Mouse (Mus musculus): Measurements from ENCODE around the gene Dnajc13. TPM values are rescaled to one million over a fixed set of nuclear protein-coding genes. Genes with fewer than 3 reads are reported as not detected.

The Dnajc13 gene
- polyA plus RNA-seq, 1 experiment: 33.7 TPM

DNA sequence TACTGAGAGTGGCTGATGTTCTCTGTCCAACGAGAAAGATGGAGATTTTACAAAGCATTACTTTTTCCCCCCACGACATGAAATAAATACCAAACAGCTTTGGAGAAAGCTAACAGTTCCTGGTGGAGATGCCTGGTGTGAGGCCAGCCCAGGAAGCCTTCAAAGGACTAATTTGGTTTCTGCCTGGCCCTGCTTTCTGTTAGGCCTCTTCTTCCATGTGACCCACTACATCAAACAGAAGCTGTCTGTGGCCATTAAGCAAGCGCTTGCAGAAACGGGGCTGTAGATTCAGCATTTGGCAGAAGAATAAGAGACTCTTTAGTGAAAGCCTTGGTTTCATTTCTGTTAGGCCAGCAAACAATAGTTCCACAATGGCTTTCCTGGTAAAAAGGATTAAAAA lies 8.9 kb upstream of the Dnajc13 start:
- no peaks in the 10 kb centered on the region for H3K4me1 ChIP-seq (ENCODE audit: control insufficient read depth, insufficient read depth, insufficient read length, low read length)
- peak overlapping the region; percentile 36; the same call in 1 of the 2 replicates for H3K27ac ChIP-seq (replicated peaks; ENCODE audit: low read depth, low read length)
- H3K4me3 ChIP-seq (ENCODE audit: insufficient read depth, low read depth, low read length): no peak overlapping the region

DNA sequence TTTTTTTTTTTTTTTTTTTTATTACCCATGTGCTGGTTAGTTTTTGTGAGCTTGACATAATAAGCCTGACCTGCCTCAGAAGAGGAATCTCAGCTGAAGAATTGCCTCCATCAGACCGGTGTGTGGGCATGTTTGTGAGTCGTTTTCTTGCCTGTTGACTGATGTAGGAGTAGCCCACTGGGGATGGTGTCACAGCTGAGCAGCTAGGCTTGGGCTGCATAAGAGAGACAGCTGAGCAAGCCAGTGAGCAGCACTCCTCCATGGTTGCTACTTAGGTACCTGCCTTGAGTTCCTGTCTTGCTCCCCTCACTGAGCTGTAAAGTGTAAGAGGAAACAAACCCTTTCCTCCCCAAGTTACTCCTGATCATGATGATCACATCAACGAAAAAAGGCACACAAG lies 7.2 kb upstream of the Dnajc13 start:
- no peak overlapping the region for H3K4me3 ChIP-seq (ENCODE audit: insufficient read depth, low read depth, low read length)
- H3K4me1 ChIP-seq (ENCODE audit: control insufficient read depth, insufficient read depth, insufficient read length, low read length): no peaks in the 10 kb centered on the region
- no peak overlapping the region; the same call in 1 of the 2 replicates for H3K27ac ChIP-seq (replicated peaks; ENCODE audit: low read depth, low read length)

DNA sequence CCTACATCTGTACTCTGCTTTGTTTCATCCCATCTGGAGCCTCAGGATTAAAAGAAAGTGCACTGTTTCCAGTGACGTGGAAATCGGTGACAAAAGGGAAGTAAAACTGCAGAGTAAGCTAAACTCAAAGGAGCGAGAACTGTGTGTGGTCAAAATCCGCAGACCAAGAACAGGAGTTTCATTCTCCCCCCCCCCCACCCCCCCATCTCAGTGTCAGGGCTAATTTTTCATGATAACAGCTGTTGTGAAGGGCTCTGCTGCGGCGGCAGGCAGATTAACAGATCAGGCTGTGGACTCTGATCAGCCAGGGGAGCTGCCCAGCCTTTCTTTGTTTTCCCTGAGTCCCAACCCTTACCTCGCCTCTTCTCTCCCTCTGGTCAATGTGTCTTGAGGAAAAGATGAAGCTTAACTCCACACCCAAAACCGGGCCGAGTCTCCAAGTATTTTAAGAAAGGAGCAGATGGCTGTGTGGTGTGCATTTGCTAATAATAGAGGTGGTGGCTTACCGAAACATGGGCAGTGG lies 6.7 kb upstream of the Dnajc13 start:
- Histone ChIP-seq H3K27ac (replicated peaks; ENCODE audit: low read depth, low read length) (0 out of 2 replicates have a peak overlapping the region, but pooled peaks have one; percentile 39), H3K4me3 (ENCODE audit: insufficient read depth, low read depth, low read length) (no peak overlapping the region), H3K4me1 (ENCODE audit: control insufficient read depth, insufficient read depth, insufficient read length, low read length) (no peaks in the 10 kb centered on the region)

DNA sequence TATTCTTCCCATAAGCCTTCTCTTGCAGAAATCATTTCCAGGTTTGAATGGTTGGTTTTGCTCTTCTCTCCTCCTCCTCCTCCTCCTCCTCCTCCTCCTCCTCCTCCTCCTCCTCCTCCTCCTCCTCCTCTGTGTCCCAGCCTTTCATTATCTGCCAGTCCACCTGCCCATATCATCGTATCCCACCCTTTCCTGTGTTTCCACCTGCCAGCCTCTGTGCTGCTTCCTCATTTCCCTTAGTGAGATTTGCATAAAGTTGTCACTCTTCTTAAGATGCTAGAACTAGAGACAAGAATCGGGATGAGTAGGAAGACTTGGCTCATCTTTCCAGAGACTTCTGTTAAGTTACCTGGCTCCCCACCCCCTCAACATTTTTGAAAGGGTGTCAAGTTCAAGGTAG lies 1.8 kb upstream of the Dnajc13 start:
- Histone ChIP-seq H3K4me1 (ENCODE audit: control insufficient read depth, insufficient read depth, insufficient read length, low read length) (no peaks in the 10 kb centered on the region), H3K4me3 (ENCODE audit: insufficient read depth, low read depth, low read length) (no peak overlapping the region), H3K27ac (replicated peaks; ENCODE audit: low read depth, low read length) (no peak overlapping the region)

DNA sequence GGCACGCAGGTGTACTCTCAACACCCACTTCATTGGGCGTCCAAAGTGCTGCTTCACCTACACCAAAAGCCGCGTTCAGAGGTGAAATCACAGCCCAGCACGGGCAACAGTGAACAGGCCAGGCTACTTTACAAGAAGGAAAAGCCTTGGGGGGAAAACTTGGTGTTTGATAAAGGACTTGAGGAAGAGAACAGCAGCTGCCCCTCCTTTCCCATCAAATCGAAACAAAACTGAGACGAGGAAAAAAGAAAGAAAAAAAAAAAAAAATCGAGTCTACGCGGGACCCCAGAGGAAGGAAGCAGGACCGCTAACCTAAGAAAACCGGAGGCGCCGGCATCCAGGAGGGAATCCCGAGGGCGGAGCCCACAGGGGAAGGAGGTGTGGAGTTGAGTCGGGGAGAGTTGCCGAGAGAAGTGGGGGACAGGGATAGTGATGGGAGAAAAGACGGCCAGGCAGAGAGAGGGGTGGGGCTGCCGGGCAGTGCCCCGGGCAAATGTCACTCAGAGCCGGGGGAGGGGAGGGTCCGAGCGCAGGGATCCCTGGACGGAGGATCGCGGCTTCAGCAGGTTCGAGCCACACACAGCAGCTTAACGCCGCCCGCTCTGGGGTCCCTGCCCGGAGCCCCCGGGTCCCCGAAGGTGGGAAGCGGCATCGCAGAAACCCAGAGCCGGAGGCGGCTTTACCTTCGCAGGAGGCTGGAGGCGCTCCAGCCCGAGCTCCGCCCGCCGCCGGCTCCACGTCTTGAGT lies 541 bp downstream of the Dnajc13 start:
- Histone ChIP-seq H3K4me3 (ENCODE audit: insufficient read depth, low read depth, low read length) (peak overlapping the region; percentile 75), H3K4me1 (ENCODE audit: control insufficient read depth, insufficient read depth, insufficient read length, low read length) (no peaks in the 10 kb centered on the region), H3K27ac (replicated peaks; ENCODE audit: low read depth, low read length) (peak overlapping the region; percentile 27)

DNA sequence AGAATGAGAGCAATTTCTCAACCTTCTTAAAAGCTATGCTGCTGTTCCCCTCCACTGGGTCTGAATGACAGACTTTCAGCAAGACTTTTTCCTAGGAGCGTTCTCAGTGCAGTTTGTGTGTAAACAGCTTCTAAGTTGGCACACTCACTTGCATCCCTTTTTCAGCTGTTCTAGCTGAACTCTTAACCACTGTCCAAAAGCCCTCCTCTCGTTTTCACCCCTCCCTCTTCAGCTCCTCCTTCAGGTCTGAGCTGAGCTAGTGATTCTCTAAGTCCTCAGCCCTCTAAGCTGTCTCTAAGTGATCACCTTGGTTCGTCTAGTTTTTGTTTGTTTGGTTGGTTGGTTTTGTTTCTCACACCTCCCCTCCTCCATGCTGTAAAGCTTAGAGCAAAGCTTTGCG lies 2.4 kb downstream of the Dnajc13 start:
- no peak overlapping the region for H3K4me3 ChIP-seq (ENCODE audit: insufficient read depth, low read depth, low read length)
- H3K4me1 ChIP-seq (ENCODE audit: control insufficient read depth, insufficient read depth, insufficient read length, low read length): no peaks in the 10 kb centered on the region; the same call in 1 of the 2 replicates
- H3K27ac ChIP-seq (replicated peaks; ENCODE audit: low read depth, low read length): no peak overlapping the region

DNA sequence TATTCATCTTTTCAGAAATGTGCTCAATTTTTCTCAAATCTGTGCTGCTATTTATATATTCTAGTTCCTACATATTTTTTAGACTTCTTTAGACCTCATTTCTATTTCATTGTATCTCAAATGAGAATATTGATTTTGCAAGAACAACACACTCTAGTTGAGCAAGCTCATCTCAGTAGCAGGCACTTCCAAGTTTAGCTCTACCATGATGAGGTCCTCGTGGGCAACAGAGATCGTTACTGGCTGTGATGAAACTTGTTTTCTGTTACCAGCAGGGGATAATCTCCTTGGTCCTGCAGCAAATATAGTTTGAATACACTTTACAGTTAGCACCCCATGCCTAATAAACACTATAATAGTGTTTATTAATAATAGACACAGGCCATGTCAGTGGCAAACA lies 6.6 kb downstream of the Dnajc13 start:
- no peak overlapping the region for H3K4me3 ChIP-seq (ENCODE audit: insufficient read depth, low read depth, low read length)
- H3K4me1 ChIP-seq (ENCODE audit: control insufficient read depth, insufficient read depth, insufficient read length, low read length): no peaks in the 10 kb centered on the region; the same call in 1 of the 2 replicates
- H3K27ac ChIP-seq (replicated peaks; ENCODE audit: low read depth, low read length): no peak overlapping the region

DNA sequence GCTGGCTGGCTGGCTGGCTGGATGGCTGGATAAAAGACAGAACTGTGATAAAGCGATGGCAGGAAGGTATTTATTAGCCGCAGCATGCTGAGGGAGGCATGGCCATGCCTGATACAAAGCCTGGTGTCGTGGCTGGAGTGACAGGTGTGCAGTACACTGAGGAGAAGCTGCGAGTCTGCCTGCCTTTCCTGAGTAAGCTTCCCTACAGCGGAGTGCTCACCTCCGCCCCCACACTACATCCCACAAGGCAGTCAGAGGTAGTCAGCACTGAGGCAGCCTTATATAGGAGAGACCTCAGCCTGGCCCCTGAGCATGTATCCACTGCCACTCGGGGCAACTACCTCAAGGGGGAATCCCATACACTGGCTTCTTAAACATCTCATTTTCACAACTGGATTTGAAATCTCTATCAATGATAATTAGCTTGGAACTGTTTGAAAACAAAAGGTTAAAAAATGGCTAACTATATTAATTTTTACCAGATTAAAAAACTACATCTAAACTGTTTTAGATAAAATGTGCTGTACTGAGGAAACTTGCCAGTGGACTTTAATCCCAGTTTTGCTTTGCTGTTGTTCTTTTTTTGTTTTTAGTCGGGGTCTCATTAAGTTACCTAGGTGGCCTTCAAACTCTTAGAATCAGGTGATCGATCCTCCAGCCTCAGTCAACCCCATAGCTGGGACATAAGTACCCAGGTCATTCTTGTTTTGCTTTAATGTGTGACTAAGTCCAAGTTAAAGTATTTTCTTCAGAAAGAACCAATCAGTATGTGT lies 8.1 kb downstream of the Dnajc13 start:
- no peak overlapping the region for H3K4me3 ChIP-seq (ENCODE audit: insufficient read depth, low read depth, low read length)

DNA sequence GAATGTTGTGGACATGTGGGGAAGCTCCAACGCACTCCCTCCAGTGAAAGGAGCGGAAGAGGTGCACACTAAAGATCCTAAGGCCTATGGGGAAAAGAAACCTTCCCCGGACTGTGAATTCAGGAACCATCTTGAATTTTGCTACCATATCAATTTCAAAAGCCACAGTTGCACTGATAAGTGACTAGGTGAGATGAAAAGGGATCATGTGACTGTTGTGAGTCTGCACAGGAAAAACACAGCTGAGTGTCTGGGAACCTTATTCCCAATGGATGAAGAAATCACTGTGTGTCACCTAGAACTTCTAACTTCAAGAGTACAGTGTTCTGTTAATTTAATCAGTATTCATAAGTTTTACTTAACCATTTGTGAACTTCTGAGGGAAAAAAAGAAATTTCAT lies 10.1 kb downstream of the Dnajc13 start:
- H3K4me1 ChIP-seq (ENCODE audit: control insufficient read depth, insufficient read depth, insufficient read length, low read length): peaks cover 8% of the 10 kb centered on the region; the same call in 1 of the 2 replicates
- H3K27ac ChIP-seq (replicated peaks; ENCODE audit: low read depth, low read length): no peak overlapping the region
- H3K4me3 ChIP-seq (ENCODE audit: insufficient read depth, low read depth, low read length): no peak overlapping the region

More for the DNA sequence above, 8.1 kb downstream of the Dnajc13 start:
- Histone ChIP-seq H3K27ac (replicated peaks; ENCODE audit: low read depth, low read length) (no peak overlapping the region), H3K4me1 (ENCODE audit: control insufficient read depth, insufficient read depth, insufficient read length, low read length) (peaks cover 3% of the 10 kb centered on the region; the same call in 1 of the 2 replicates)

DNA sequence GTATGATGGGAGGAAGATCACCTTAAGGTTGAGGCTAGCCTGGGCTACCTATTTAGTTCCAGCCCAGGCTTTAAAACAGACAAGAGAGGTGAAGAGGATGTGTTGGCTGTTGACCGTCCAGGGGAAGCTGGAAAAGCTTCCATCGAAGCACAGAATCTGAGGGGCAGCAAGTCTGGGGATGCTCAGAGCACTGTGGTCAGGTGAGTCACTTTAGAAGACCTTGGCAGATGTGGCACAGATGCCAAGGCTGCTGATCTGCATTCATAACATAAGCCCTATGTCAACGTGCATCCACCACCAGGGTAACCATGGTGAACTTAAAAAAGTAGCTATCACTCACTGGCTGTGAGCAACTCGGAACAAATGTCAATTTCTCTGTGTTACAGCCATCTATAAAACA lies 11.0 kb downstream of the Dnajc13 start:
- no peak overlapping the region for H3K4me3 ChIP-seq (ENCODE audit: insufficient read depth, low read depth, low read length)
- H3K4me1 ChIP-seq (ENCODE audit: control insufficient read depth, insufficient read depth, insufficient read length, low read length): 0 out of 2 replicates have a peak, but pooled peaks cover 8% of the 10 kb centered on the region
- no peak overlapping the region for H3K27ac ChIP-seq (replicated peaks; ENCODE audit: low read depth, low read length)

DNA sequence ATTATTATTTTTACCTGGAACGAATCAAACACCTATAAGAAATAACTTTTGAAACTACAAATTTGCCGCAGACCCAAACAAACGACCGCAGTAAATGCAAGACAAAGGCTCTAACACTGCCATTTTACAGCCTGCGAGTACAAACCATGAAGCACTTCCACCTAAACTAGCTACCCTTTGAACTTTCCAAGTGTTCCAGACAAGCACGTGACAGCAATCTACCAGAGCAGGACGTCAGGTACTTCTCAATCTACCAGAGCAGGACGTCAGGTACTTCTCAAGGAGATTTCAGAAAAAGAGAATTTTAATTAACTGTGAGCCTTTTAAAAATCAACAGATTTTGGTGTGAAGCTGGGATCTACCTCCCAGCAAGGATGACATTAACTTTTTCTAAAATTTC lies 11.6 kb downstream of the Dnajc13 start:
- Histone ChIP-seq H3K4me1 (ENCODE audit: control insufficient read depth, insufficient read depth, insufficient read length, low read length) (0 out of 2 replicates have a peak, but pooled peaks cover 8% of the 10 kb centered on the region), H3K4me3 (ENCODE audit: insufficient read depth, low read depth, low read length) (no peak overlapping the region), H3K27ac (replicated peaks; ENCODE audit: low read depth, low read length) (no peak overlapping the region)

DNA sequence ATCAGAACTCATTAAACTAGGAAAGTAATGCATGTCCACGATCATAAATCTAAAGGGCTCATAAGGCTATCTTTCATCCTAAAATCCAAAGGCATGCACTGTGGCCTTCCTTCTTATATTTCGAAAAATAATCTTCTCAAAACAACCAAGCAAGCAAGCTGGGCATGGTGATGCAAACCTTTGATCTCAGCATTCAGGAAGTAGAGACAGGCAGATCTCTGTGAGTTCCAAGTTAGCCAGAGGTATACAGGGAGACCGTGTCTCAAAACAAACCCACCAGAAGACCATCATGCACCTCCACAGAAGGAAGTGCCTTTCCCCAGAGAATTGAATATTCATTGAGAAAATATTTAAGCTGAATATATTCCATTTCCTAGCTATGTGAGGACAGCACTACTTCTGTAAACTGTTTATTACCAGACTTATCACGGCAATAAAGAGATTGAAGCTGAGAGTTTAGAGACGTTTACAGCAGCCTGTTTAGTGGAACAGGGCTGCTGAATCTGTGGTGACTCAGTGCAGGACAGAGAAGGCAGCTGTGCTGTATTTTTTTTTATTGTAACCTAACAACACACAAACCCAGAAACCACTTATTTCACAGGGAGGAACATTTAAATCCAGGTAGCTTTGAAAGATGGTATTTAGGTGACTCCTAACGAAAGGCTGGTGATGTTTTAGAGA lies 15.3 kb downstream of the Dnajc13 start:
- Histone ChIP-seq H3K4me1 (ENCODE audit: control insufficient read depth, insufficient read depth, insufficient read length, low read length) (0 out of 2 replicates have a peak, but pooled peaks cover 8% of the 10 kb centered on the region), H3K4me3 (ENCODE audit: insufficient read depth, low read depth, low read length) (no peak overlapping the region), H3K27ac (replicated peaks; ENCODE audit: low read depth, low read length) (no peak overlapping the region)

DNA sequence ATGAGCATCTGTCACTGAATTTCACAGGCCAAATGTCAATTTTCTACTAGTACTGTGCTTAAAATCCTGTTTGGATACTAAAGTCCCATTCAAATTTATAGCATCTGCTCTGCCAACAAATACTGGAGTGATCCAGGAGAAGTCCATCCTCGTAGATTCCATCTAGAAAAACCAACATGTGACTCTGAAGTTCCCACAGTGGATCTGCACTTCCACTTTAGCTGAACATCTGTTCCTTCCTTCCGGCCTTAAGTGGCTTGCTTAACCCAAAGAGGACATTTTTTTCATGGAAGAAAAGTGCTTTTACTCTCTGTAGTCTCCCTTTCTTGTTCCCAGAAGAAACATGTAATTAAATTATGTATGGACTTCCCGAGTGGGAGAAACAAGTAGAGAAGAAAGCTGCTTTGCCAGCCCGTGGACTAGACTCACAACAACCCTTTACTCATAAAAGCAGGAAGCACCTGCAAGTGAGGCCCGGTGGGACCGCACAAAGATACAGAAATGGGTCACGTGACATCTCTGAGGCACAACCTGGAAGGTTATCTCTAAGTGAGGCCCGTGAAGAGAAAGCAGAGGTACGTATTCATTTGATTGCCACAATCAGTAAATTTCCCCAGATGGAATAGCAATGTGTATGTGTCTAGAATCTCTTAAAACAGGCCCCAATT lies 18.8 kb downstream of the Dnajc13 start:
- H3K27ac ChIP-seq (replicated peaks; ENCODE audit: low read depth, low read length): peak overlapping the region; percentile 16; the same call in 1 of the 2 replicates
- 0 out of 2 replicates have a peak, but pooled peaks cover 5% of the 10 kb centered on the region for H3K4me1 ChIP-seq (ENCODE audit: control insufficient read depth, insufficient read depth, insufficient read length, low read length)
- H3K4me3 ChIP-seq (ENCODE audit: insufficient read depth, low read depth, low read length): no peak overlapping the region

DNA sequence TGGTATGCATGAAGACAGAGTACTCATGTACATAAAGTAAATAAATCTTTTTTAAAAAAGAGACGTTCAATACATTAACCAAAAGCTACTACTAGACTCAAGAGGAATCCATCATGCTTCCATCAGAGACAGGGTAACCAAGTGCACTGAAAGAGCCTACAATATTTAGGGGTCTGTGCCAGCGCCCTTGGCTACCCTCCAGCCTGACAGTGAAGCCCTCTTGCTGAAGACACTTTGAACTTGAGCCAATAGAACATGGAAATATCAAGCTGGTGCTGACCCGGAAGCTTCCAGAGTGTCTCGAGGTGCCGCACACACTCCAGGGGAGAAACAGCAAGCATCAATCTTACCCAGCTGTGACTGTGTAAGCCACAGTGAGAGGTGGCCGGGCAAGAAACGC lies 22.6 kb downstream of the Dnajc13 start:
- H3K27ac ChIP-seq (replicated peaks; ENCODE audit: low read depth, low read length): no peak overlapping the region
- H3K4me3 ChIP-seq (ENCODE audit: insufficient read depth, low read depth, low read length): no peak overlapping the region
- no peaks in the 10 kb centered on the region for H3K4me1 ChIP-seq (ENCODE audit: control insufficient read depth, insufficient read depth, insufficient read length, low read length)
